ENCODE assay signal across 23 mouse cellular contexts in the genomic region with DNA sequence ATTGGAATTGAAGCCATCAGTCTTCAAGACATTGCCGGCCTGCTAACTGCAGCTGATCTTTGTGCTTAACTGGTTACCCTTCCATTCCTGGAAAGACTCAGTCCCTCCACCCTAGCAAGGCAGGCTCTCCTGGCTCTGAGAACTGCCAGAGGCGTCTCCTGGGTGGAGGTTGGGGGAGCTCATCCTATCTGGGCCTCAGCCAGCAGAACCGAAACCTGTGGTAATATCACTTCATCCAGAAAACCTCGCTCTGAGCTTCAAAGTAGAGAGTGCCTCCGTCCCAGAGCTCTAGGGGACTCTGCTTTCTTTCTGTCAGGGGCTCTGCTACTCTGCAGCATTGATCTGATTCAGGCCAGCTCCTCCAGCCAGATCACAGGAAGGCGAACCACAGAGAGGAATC. TPM values are rescaled to one million over a fixed set of nuclear protein-coding genes. Genes with fewer than 3 reads are reported as not detected.
DNase-seq lines count a peak whose midpoint lies in the region; ATAC-seq lines count a peak whose summit lies in the region.
"Had no signal": no experiment of that assay in that cellular context is flagged by ENCODE, and none has a peak within 500 bp of the region (broad histone marks: within the 10 kb centered on the region; RNA-seq: fewer than 3 reads in every experiment).

No protein-coding gene starts in this region.

- H3K27ac ChIP-seq in heart, embryonic 14.5 days (replicated peaks in 1 of 2; ENCODE audit: control insufficient read depth in 1 of 2, insufficient read depth in 1 of 2, low read depth in 2 of 2, low read length in 2 of 2) = no peak overlapping the region
- H3K27ac ChIP-seq in embryonic facial prominence, embryonic 10.5 days (replicated peaks) = peak overlapping the region; percentile 44; the same call in 1 of the 2 replicates
- H3K27ac ChIP-seq: embryonic facial prominence, embryonic 13.5 days; forebrain, embryonic 12.5 days; heart, embryonic 13.5 days; hindbrain, embryonic 14.5 days; intestine, embryonic 15.5 days had no signal

- no peaks in the 10 kb centered on the region for H3K27me3 ChIP-seq in heart, embryonic 14.5 days (ENCODE audit: control insufficient read depth, insufficient read depth, low read length)
- H3K27me3 ChIP-seq in embryonic facial prominence, embryonic 10.5 days (replicated peaks; ENCODE audit: low read depth, poor library complexity, severe bottlenecking) = no peaks in the 10 kb centered on the region
- H3K27me3 ChIP-seq: embryonic facial prominence, embryonic 13.5 days; forebrain, embryonic 12.5 days; heart, embryonic 13.5 days; intestine, embryonic 15.5 days had no signal

- H3K4me1 ChIP-seq in heart, embryonic 14.5 days (ENCODE audit: control insufficient read depth in 2 of 2, insufficient read depth in 2 of 2, low read length in 2 of 2) = peaks cover 0 to 3% of the 10 kb centered on the region in 2 experiments; a peak in 2 of 4 replicates
- peaks cover 30% of the 10 kb centered on the region for H3K4me1 ChIP-seq in embryonic facial prominence, embryonic 10.5 days
- H3K4me1 ChIP-seq: intestine, embryonic 15.5 days had no signal

- H3K4me3 ChIP-seq in heart, embryonic 14.5 days (ENCODE audit: control insufficient read depth in 1 of 2, insufficient read depth in 1 of 2, low read depth in 1 of 2, low read length in 2 of 2) = no peak overlapping the region
- no peak overlapping the region for H3K4me3 ChIP-seq in embryonic facial prominence, embryonic 10.5 days
- H3K4me3 ChIP-seq: embryonic facial prominence, embryonic 13.5 days; forebrain, embryonic 12.5 days; heart, embryonic 13.5 days; intestine, embryonic 15.5 days had no signal

- ATAC-seq in heart, embryonic 14.5 days (ENCODE audit: insufficient number of reproducible peaks, insufficient read depth, low FRiP score, low read depth) = no peak
- peak; percentile 52; the same call in 1 of the 2 replicates for ATAC-seq in megakaryocyte, adult 5-6 weeks (ENCODE audit: poor library complexity, severe bottlenecking)
- ATAC-seq: forebrain, embryonic 16.5 days; intestine, embryonic 15.5 days had no signal

- H3K36me3 ChIP-seq in heart, embryonic 14.5 days (ENCODE audit: control insufficient read depth, insufficient read depth, low read length) = no peaks in the 10 kb centered on the region
- no peaks in the 10 kb centered on the region for H3K36me3 ChIP-seq in embryonic facial prominence, embryonic 10.5 days (replicated peaks)
- H3K36me3 ChIP-seq: embryonic facial prominence, embryonic 13.5 days; forebrain, embryonic 12.5 days; G1E; heart, embryonic 13.5 days; intestine, embryonic 15.5 days had no signal

- H3K4me2 ChIP-seq in heart, embryonic 14.5 days (ENCODE audit: low read length) = no peak overlapping the region
- H3K4me2 ChIP-seq: embryonic facial prominence, embryonic 13.5 days; forebrain, embryonic 12.5 days; heart, embryonic 13.5 days; hindbrain, embryonic 14.5 days; intestine, embryonic 15.5 days had no signal

- DNase-seq in heart, postnatal 4 days = no peak
- no peak for DNase-seq in embryonic facial prominence, embryonic 10.5 days (ENCODE audit: low spot score)
- DNase-seq in thymus, postnatal 4 days = no peak
- DNase-seq in kidney, adult 9 months = no peak
- no peak for DNase-seq in layer of hippocampus, postnatal 25 days (ENCODE audit: extremely low spot score in 1 of 2, low spot score in 1 of 2)
- DNase-seq: adrenal gland, adult 8-10 months; adrenal gland, postnatal 36 days; cerebellum, adult 2 months; cerebellum, postnatal 14 days; gastrocnemius, postnatal 14 days; heart, adult 18-20 months; heart, postnatal 10 days had no signal

- H3K9ac ChIP-seq in heart, embryonic 14.5 days (ENCODE audit: low read length) = peak overlapping the region; percentile 8; the same call in 1 of the 2 replicates
- H3K9ac ChIP-seq: embryonic facial prominence, embryonic 13.5 days; forebrain, embryonic 12.5 days; heart, embryonic 13.5 days; hindbrain, embryonic 14.5 days; intestine, embryonic 15.5 days had no signal

- no peaks in the 10 kb centered on the region for H3K9me3 ChIP-seq in heart, embryonic 14.5 days (ENCODE audit: control insufficient read depth, low read length)
- H3K9me3 ChIP-seq in embryonic facial prominence, embryonic 10.5 days = no peaks in the 10 kb centered on the region
- H3K9me3 ChIP-seq: embryonic facial prominence, embryonic 13.5 days; forebrain, embryonic 12.5 days; G1E; heart, embryonic 13.5 days; intestine, embryonic 15.5 days had no signal

- 65% methylated on average over 6 of the region's 6 CpGs for WGBS in heart, embryonic 14.5 days
- WGBS in embryonic facial prominence, embryonic 10.5 days = 77% methylated on average over 6 of the region's 6 CpGs

RNA-seq across cellular contexts. Expression of gene Zdhhc1, which starts 10.3 kb away (rescaled TPM):
- polyA plus RNA-seq in heart, embryonic 14.5 days (2014; fragmentation: Nextera tagmentation; extraction: Ambion mirVana) = 21.8 and 24.5 TPM in 2 replicates
- total RNA-seq in heart, postnatal 4 days (2021) = 10 to 100 TPM; 14.6 to 15.9 TPM
- polyA plus RNA-seq in embryonic facial prominence, embryonic 10.5 days (2016; fragmentation: Nextera tagmentation; extraction: Ambion mirVana) = 19.2 and 20.5 TPM in 2 replicates
- total RNA-seq in megakaryocyte, adult 5-6 weeks (2015) = 0.52 and 1.2 TPM in 2 replicates
- total RNA-seq in megakaryocyte, adult 5-6 weeks (2017) = 0.20 and 0.92 TPM in 2 replicates
- total RNA-seq in layer of hippocampus, postnatal 25 days (2021) = 10 to 100 TPM; 27.6 to 34.0 TPM

RNA-seq across cellular contexts. Expression of gene Hsd11b2, which starts 11.6 kb away (rescaled TPM):
- polyA plus RNA-seq in heart, embryonic 14.5 days (2014; fragmentation: Nextera tagmentation; extraction: Ambion mirVana) = 0.46 and 0.59 TPM in 2 replicates
- total RNA-seq in heart, postnatal 4 days (2021) = under 1 TPM; 0.43 to 0.52 TPM
- 18.8 and 22.2 TPM in 2 replicates for polyA plus RNA-seq in embryonic facial prominence, embryonic 10.5 days (2016; fragmentation: Nextera tagmentation; extraction: Ambion mirVana)
- total RNA-seq in megakaryocyte, adult 5-6 weeks (2015) = not detected in 2 replicates
- not detected in 2 replicates for total RNA-seq in megakaryocyte, adult 5-6 weeks (2017)
- under 1 TPM in 1 of 2 experiments, not detected in 1; 0.15 TPM for total RNA-seq in layer of hippocampus, postnatal 25 days (2021)
- total RNA-seq: G1E; hematopoietic stem cell, adult 5-6 weeks had no signal
- polyA plus RNA-seq: cortical plate, adult 2 months; G1E had no signal

RNA-seq across cellular contexts. Expression of gene Tppp3, which starts 35.7 kb away (rescaled TPM):
- 11.6 and 15.3 TPM in 2 replicates for polyA plus RNA-seq in heart, embryonic 14.5 days (2014; fragmentation: Nextera tagmentation; extraction: Ambion mirVana)
- 10 to 100 TPM; 44.4 to 46.1 TPM for total RNA-seq in heart, postnatal 4 days (2021)
- polyA plus RNA-seq in embryonic facial prominence, embryonic 10.5 days (2016; fragmentation: Nextera tagmentation; extraction: Ambion mirVana) = 35.7 and 48.8 TPM in 2 replicates
- total RNA-seq in megakaryocyte, adult 5-6 weeks (2015) = 2.5 and 2.9 TPM in 2 replicates
- 6.5 and 13.4 TPM in 2 replicates for total RNA-seq in megakaryocyte, adult 5-6 weeks (2017)
- total RNA-seq in layer of hippocampus, postnatal 25 days (2021) = 10 to 100 TPM; 26.7 to 33.7 TPM
- total RNA-seq: G1E; hematopoietic stem cell, adult 5-6 weeks had no signal
- polyA plus RNA-seq: G1E had no signal

RNA-seq across cellular contexts. Expression of gene Atp6v0d1, which starts 58.9 kb away (rescaled TPM):
- 59.1 and 64.5 TPM in 2 replicates for polyA plus RNA-seq in heart, embryonic 14.5 days (2014; fragmentation: Nextera tagmentation; extraction: Ambion mirVana)
- total RNA-seq in heart, postnatal 4 days (2021) = 10 to 100 TPM; 58.2 to 59.5 TPM
- polyA plus RNA-seq in embryonic facial prominence, embryonic 10.5 days (2016; fragmentation: Nextera tagmentation; extraction: Ambion mirVana) = 64.7 and 64.9 TPM in 2 replicates
- total RNA-seq in megakaryocyte, adult 5-6 weeks (2015) = 222 and 239 TPM in 2 replicates
- 86.2 and 101 TPM in 2 replicates for total RNA-seq in megakaryocyte, adult 5-6 weeks (2017)
- total RNA-seq in layer of hippocampus, postnatal 25 days (2021) = 100 to 1,000 TPM; 293 to 332 TPM

Comparison
In these comparisons a context has a peak if more than half of its experiments do, and no peak if none do; other contexts are left out.
1. RNA of gene Zdhhc1, which starts 10.3 kb away (total RNA-seq): 27.6 to 34.0 TPM in layer of hippocampus, postnatal 25 days and 14.6 to 15.9 TPM in heart, postnatal 4 days; 0.20 to 1.2 TPM in megakaryocyte, adult 5-6 weeks; every median in the first group is over 4 times any median in the second.